Mouse (Mus musculus): ENCODE data around the gene Fhit.
A peak's percentile ranks its signal among the peaks of the same experiment; 100 is the strongest.
"Not testable (repeated sequence)": the region's sequence is repeated elsewhere in the genome, so short reads cannot be mapped to it uniquely, and the experiment has no call there.

Gene Fhit

GRCm38 (mm10) chr14:11161751-11162231 lies at the start of gene Fhit:
Gene Fhit, minus strand, starts transcription at chr14:11162035.
- peak; percentile 91 for DNase-seq

DNA sequence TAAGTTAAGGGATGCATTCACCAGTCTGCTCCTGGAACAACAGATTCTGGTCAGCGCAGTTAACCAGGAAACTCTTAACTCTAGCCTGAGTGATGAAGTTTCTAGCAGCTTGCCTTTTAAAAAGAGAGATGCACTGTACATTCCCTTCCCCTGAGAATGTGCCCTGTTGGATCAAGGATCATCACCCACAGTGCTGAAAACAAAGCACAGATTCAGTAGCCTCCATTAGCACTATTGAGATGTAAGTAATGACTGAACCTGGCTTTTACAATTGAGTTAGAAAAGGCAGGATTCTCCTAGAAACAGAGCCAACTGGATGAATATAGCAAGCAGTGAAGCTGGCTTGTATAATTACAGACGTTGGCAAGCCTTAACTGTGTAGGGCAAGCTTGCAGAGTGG lies 45.0 kb upstream of the Fhit start:
- DNase-seq: no peak

DNA sequence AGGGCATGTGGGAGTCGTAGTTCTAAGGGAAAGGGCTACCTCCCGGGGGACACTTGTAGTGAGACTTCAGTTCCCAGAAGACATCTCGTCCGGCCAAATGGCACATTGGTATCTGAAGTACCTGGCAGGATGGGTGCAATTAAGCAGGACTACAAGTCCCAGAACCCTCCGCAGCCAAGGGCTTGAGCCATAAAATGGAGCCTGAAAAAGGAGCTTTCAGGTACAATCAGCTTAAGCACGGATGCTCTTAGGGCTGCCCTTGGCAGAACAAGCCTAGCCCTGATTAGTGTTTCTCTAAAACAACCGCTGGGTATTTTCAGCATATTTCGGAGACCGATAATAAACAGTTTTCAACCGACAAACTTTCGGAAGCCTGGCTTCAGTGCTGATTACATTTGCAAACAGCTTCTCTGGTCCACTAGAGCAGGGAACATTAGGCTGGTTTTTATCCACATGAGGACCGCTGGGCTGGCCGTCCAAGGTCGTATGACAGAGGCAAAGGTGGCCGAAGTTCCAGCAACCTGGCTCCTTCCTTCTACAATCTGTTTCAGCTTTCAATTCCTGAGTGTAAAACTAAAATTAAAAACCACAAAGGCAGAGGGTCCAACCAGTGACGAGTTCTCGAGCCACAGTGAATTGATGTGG lies 907 bp downstream of the Fhit start:
- DNase-seq: peak; percentile 74

DNA sequence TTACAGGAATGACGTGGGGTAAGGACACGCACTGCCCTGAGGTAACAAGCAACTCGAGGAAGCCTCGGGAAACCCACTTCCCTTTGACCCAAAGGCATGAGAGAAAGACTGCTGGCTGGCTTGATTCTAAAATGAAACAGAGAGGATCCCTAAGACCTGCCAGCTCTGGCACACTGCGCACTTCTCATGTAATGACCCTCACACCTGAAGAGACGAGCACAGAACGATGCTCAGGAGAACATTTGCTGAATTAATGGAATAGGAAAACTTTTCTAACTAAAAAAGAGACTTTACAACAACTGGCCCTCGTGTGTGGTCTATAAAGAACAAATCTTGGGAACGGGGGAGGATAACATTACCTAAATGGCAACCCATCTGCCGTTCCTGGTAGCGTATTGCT lies 2.2 kb downstream of the Fhit start:
- DNase-seq: no peak

- no peak for DNase-seq
Measured at GRCm38 (mm10) chr14:11159021-11159420, 2.8 kb downstream of the Fhit start.

DNA sequence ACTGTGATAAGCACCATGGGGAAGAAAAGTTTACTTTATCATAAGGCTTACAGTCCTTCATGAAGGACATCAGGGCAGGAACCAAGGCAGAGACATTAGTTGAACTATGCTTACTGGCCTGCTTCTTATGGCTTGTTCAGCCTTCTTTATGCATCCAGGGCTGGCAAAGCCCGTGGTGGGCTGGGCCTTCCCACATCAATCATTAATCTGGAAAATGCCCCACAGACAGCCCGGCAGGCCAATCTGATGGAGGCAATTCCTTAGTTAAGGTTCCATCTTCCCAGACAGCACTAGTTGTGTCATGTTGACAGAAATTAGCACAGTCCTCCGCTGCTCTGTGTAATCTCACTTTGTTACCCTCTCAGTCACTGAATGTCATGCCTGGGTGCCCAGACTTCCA lies 4.1 kb downstream of the Fhit start:
- DNase-seq: no peak

DNA sequence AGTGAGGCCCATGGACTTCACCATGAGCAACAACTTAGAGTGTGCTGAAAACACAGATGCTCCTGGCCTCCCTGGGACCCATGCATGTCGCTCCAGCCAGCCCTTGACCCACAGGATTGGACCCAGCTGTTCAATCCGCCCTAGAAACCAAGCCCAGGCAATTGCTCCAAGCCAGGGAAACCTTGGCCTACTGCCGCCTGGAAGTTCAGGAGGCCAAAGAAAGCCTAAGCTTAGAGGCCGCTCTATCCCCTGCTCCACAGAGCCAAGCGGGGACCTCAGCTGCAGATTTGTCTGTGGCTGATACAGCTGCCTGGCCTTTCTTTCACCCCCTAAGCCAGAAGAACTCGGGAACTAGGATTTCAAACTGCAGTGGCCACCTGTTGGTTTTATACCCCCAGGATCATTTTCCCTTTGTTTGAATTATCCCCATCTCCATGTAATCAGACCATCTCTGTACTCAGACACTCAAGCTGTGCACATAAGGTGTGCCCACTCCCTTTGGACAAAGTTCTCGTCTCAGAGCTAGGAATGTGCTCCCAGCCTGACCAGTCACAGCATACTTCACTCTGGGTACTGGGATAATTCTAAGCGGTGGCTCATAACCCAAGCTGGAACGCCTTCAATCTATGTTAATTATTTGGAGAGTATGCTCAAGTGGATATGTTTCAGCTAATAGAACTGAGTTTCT lies 10.1 kb downstream of the Fhit start:
- DNase-seq: peak; percentile 34

DNA sequence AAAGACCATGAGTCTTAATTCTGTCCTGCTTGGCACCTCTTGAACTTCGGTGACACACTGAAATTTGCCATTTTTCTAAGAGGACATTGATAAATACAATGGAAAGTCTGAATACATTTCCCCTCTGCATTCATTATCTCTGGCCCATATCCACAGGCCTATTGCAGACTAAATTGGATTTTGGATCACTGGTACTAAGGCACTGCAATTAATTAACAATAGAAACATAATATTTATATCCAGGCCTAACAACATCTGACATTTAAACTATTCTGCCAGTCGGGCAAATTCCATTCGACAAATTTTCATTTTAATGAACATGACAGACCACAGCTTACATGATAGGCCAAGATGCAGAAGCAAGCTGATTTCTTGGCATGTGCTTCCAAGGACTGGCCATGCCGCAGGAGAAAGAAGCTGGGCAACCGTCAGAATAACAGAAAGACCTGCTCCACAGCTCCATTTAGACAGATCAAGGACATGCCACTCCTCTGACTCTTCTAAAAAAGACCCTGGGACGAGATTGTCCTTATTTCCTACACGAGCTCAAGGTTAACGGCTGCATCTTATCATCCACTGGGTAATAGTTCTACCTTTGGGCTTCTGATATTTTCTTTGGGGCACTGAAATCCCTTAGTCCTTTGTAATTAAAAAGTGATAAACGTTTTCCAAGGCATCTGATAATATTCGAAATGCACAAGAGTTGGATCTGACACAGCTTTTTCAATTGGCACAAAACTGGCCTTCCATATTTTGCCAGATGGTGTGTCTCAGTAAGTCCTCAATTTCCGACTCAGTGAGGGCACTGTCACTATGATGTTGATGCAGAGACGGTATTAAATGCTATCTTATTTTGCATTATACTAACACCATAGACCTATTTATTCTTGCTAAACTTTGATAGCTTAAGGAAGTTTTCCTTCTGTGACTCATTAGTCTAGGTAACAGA lies 27.8 kb downstream of the Fhit start:
- DNase-seq: no peak

- DNase-seq: no peak
Measured at GRCm38 (mm10) chr14:11132637-11133474, 29.0 kb downstream of the Fhit start.

- no peak for DNase-seq
Measured at GRCm38 (mm10) chr14:11125096-11125495, 36.7 kb downstream of the Fhit start.

GRCm38 (mm10) chr14:11119076-11119475 lies 42.8 kb downstream of the Fhit start:
- no peak for DNase-seq

DNA sequence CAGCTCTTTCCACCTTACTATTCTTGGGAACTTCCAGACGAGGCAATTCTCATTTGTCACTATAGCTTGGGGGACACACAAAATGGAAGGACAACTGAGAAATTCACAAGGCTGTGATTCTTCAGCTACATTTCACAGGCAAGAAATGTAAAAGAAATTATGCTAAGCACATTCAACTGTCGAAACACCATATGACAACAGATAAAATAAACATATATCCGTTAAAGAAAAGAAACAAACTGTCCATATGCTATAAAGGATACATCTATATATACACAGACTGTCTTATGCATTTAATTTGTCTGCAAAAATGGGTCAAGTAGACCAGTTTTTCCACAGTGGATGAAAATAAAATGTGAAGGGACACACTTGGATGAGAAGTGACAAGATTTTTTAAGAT lies 76.2 kb downstream of the Fhit start:
- no peak for DNase-seq

- DNase-seq: no peak
Measured at GRCm38 (mm10) chr14:11083946-11084345, 77.9 kb downstream of the Fhit start.

DNA sequence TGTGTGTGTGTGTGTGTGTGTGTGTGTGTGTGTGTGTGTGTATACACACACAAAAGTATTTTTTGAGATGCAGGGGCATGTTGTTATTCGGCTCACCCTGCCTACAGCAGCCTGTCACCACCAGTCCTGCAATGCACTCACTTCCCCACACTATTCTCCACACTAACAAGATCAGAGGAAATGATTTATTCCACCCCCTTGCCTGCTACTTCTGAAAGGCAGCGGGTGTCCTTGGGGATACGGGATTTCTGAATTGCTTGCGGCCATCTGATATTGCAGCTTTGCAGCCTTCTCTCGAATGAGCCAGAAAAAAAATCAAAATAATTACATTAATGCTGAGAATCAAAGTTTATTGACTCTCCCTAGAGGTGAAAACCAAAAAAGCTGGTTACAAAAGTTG lies 78.4 kb downstream of the Fhit start:
- DNase-seq: no peak

DNA sequence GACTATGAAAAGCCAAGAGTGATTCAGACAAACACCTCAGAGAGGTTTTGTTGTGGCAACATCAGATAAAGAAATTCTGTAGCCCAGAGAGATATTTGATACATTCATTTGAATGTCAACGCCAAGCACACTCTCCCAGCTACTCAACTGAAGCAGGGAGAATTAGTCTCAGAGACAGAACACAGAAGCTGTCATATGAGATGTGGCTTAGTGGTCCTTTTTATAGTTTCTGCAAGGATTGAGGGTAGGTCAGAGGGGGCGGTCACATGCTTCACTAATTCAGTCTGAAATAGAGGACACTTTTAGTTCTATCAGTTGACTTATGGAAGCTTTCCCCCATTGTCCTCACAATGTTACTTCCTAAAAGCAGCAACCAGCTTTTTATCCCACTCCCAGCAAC lies 98.2 kb downstream of the Fhit start:
- no peak for DNase-seq

DNA sequence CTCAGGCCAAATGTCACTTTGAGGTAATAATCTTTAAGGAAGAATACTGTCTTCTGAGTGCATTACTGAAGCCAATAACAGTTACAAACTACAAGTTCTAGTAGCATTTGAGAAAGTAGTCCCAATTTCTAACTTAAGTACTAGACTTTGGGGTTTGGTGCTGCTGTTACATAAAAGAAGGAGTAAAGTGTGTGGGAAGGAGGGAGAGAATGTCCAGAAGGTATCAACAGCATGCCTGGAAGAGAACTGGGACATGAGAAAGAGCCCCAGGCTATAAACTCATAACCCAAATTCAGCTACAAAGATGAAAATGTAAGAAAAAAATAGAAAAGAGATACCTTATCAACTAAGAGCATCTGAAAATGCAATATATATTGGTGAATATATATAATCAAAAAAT lies 101.6 kb downstream of the Fhit start:
- DNase-seq: no peak

- DNase-seq: not testable (repeated sequence)
Measured at GRCm38 (mm10) chr14:11039503-11040300, 122.1 kb downstream of the Fhit start.

DNA sequence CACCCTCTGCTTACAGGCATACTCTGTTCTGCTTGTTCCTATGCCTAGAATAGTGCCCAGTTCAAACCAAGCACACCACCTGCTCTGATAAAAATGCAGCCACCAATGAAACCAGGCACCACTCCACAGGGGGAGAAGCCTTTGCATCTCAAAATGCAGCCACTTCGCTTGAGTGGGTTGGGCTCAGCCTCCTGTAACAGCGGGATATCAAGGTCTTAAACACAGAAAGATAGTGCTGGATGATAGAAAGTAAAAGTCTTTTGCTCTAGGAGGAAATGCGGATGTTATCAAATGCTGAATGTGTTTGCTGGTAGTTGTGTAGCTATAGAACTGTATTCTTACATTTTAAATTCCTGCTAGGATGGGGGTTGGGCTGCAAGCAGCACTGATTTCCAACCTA lies 140.4 kb downstream of the Fhit start:
- DNase-seq: no peak

DNA sequence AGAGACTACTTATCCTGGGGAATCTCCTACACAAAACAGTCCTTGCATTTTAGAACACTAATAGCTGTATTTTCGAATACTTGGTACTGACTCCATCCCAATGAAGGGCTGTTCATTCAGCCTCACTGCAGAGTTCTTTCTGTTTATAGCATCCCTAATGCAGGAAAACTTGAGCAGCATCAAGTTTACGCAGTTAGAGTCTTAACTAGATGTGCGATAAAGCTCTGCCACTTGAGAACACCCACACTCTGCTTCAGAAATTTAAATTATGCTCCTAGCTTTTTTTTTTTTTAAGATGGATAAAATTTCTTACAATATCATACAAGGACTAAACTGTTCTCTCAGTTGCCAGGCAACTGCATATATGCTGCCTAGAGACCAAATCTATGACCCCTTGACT lies 183.2 kb downstream of the Fhit start:
- no peak for DNase-seq

DNA sequence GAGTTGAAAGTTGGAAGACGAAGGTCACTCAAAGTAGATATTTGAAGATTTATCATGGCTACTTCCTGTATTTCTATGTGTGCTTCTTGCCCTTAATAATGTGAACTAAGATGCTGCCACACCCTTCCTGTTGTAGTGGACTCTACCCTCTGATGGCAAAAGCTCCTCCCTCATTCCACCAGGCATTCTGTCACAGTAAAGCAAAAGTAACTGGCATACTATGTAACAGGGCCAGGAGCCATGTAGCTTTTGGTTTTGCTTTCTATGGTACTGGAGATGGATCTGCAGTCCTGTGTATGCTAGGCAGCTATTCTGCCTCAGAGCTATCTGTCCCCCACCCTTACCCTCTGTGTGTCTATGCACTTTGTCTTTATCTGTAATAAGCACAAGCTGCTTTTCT lies 220.2 kb downstream of the Fhit start:
- no peak for DNase-seq

- DNase-seq: no peak
Measured at GRCm38 (mm10) chr14:10933667-10934066, 228.2 kb downstream of the Fhit start.

Measured in lung, postnatal 14 days (tissue).